Mouse (Mus musculus) frontal cortex, postnatal 10 days (tissue): ENCODE measurements around the gene Pik3c2g.

Experiments used
- DNase-seq, 2 experiments: peaks; one replicate each; pipeline ENCODE4 v3.0.0; 2022; ENCODE audit warnings: low spot score in 2 of 2, mixed read lengths in 1 of 2

Pik3c2g gene

GRCm38 (mm10) chr6:139586892-139587291 lies at the start of gene Pik3c2g:
TSS of gene Pik3c2g (plus strand) at chr6:139587221.
- DNase-seq: no peak

GRCm38 (mm10) chr6:139538469-139538868 lies 48.6 kb upstream of the Pik3c2g start:
- DNase-seq: no peak

GRCm38 (mm10) chr6:139555537-139556179 lies 31.4 kb upstream of the Pik3c2g start:
- DNase-seq: no peak

- no peak for DNase-seq
These were observed 17.8 kb upstream of the Pik3c2g start for GRCm38 (mm10) chr6:139569211-139569610.

GRCm38 (mm10) chr6:139575854-139576253 lies 11.2 kb upstream of the Pik3c2g start:
- DNase-seq: no peak

- DNase-seq: no peak
These were observed 10.6 kb upstream of the Pik3c2g start for GRCm38 (mm10) chr6:139576261-139577014.

GRCm38 (mm10) chr6:139577026-139577861 lies 9.8 kb upstream of the Pik3c2g start:
- DNase-seq: no peak

GRCm38 (mm10) chr6:139587478-139587877 lies 457 bp downstream of the Pik3c2g start:
- no peak for DNase-seq

- no peak for DNase-seq
These were observed 1.4 kb downstream of the Pik3c2g start for GRCm38 (mm10) chr6:139588409-139588808.

GRCm38 (mm10) chr6:139589291-139589690 lies 2.3 kb downstream of the Pik3c2g start:
- peak; percentile 19 to 55 for DNase-seq

- no peak for DNase-seq
These were observed 2.8 kb downstream of the Pik3c2g start for GRCm38 (mm10) chr6:139589854-139590253.

- DNase-seq: no peak
These were observed 5.1 kb downstream of the Pik3c2g start for GRCm38 (mm10) chr6:139592081-139592480.

GRCm38 (mm10) chr6:139596433-139596832 lies 9.4 kb downstream of the Pik3c2g start:
- no peak for DNase-seq

- no peak for DNase-seq
These were observed 12.2 kb downstream of the Pik3c2g start for GRCm38 (mm10) chr6:139599216-139599615.

- DNase-seq: no peak
These were observed 31.8 kb downstream of the Pik3c2g start for GRCm38 (mm10) chr6:139618774-139619173.

GRCm38 (mm10) chr6:139624756-139625155 lies 37.7 kb downstream of the Pik3c2g start:
- DNase-seq: no peak

- DNase-seq: no peak
These were observed 47.5 kb downstream of the Pik3c2g start for GRCm38 (mm10) chr6:139634561-139634960.

GRCm38 (mm10) chr6:139655399-139655798 lies 68.4 kb downstream of the Pik3c2g start:
- peak in 1 of 2 experiments; percentile 15 for DNase-seq

- no peak for DNase-seq
These were observed 75.4 kb downstream of the Pik3c2g start for GRCm38 (mm10) chr6:139662462-139662861.

- DNase-seq: no peak
These were observed 131.5 kb downstream of the Pik3c2g start for GRCm38 (mm10) chr6:139718416-139718984.

GRCm38 (mm10) chr6:139719639-139720221 lies 132.7 kb downstream of the Pik3c2g start:
- no peak for DNase-seq
